Mouse (Mus musculus) bone marrow macrophage, adult 2 months (primary cell): ENCODE data around the gene Hinfp.

Experiments used
- CTCF ChIP-seq: IDR thresholded peaks from 2 replicates; pipeline ENCODE4 v1.5.1; 2012; ENCODE audit warnings: low read depth, mild to moderate bottlenecking, low read length, moderate library complexity
- POLR2A ChIP-seq: IDR thresholded peaks from 2 replicates; pipeline ENCODE4 v1.6.1; 2012; ENCODE audit warnings: mild to moderate bottlenecking, low read depth, low read length, borderline replicate concordance

GRCm38 (mm10) chr9:44336093-44336406 lies 30.6 kb upstream of the Hinfp start:
- TF ChIP-seq CTCF (no peak), POLR2A (no peak)
